Mouse (Mus musculus): ENCODE measurements around the gene Cspg4. TPM values are rescaled to one million over a fixed set of nuclear protein-coding genes. Genes with fewer than 3 reads are reported as not detected.
A peak's percentile ranks its signal among the peaks of the same experiment; 100 is the strongest.

The Cspg4 gene
- polyA plus RNA-seq, 3 experiments from 2014 or later: not detected

DNA sequence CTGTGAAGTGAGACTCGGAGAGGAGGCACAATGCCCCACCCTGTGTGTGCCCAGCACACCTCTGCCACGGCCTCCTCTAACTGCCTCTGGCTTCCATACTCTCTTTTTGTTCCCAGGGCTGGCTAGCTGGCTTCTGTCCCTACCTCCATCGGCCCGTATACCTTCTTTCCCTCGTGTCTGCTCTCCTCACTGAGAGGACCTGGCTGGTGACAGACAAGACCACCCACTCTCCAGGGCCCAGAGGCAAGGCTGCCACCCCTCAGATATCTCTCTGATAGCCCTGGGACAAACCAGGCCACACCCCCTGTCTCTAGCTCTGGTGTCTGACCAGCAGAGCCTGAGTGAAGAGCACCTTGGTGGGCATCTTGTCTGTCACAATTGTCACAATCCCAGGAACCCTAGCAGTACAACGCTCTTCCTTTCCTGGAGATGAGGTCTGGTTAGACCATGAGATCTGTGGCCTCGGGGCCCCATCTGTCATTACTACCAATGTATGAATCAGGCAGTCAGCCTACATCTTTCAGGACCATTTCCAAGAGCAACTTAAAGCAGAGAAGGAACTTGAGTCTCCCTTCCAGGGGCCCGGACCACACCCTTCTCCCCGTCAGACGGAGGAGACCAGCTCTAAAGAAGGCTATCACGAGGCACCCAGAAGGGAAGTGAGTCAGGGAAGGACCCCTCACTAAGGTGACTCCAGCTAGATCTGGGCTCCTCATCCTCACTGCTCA, 1.0 kb downstream of the Cspg4 start:
- ATAC-seq: no peak

DNA sequence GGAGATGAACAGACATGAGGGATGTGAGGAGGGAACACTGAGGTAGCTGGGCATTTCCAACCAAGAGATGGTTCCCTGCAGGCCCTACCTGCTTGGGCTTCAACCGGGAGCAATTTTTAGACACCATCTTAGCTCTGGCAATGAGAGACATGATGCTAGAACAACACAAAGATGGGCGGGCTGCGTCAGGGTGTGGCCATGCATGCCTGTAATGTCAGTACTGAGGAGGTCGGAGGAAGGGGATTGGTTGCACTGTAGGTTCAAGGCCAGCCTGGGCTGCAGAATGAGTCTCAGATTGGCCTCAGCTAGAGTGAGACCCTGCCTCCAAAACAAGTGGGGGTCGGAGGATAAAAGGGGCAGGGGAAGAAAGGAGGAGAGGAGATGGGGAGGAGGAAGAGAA, 1.6 kb downstream of the Cspg4 start:
- no peak for ATAC-seq

DNA sequence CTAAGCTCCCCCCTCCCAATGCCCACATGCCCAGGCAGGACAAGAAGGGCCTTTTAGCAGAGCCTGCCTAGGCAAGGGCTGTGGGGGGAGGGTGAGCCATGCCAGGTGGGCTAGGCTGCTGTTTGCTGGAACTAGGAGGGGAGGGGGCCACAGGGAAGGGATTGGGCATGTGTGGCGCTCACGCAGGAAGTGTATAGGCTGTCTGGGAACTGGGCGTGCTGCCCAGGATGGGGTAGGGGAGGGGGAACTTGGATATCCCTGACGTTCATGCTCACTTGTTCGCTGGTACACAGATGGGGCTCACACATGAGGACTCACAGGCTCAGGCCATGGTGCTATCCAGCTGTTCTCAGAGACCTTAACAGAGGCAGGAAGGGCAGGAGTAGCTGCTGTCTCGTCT, 3.5 kb downstream of the Cspg4 start:
- ATAC-seq: no peak

DNA sequence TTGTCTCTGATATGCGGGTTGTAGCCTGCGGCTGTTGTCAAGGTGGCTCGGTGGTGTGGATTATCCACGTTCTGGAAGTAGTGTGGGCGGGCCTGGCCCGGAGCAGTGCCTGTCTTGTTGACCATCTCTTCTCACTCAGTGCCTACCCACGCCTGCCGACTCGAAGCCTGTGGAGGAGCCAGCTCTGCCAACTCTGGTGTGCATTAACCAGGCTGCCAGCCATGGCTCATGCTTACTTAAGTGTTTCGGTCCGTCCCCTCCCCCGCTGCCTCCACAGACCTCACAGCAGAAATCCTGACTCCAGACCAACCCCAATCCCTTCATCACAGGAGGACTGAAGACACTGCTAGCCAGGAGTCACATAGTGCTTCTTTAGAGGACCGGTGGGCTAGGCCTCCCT, 4.7 kb downstream of the Cspg4 start:
- no peak for ATAC-seq

DNA sequence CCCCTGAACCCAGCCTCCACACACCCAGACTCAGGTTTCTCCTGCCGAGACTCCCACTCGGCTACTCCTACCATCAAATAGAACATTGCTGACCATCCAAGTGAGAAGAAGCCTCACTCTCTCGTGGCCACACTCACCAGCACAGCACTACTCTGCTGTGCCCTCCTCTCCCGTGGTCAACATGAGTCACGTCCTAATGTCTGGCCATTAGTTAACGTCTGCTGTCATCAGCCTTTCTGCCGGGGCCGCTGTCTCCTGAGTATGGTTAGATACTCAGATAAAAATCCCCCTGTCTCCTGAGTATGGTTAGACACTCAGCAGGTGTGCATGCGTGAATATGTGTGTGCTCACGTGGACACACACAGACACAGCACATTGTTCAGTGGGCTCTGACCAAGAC, 5.9 kb downstream of the Cspg4 start:
- ATAC-seq: no peak

DNA sequence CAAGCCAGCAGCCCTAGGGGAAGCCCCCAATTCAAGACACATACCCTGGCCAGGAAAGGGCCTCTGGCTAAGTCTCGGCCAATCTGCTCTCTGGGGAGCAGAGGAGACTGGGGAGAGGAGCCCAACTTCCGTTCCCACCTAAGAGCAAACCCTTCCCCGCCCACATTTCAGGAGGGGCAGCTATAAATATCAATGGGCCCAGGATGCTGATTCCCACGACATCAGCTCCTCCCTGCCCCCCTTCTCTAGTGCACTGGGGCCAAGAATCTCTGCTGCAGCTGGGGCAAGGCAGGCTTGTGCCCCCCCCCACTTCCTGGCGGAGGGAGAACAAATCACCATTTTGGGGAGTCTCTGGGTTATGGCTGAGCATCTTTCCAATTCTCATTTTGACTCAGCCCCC, 6.4 kb downstream of the Cspg4 start:
- no peak for ATAC-seq

DNA sequence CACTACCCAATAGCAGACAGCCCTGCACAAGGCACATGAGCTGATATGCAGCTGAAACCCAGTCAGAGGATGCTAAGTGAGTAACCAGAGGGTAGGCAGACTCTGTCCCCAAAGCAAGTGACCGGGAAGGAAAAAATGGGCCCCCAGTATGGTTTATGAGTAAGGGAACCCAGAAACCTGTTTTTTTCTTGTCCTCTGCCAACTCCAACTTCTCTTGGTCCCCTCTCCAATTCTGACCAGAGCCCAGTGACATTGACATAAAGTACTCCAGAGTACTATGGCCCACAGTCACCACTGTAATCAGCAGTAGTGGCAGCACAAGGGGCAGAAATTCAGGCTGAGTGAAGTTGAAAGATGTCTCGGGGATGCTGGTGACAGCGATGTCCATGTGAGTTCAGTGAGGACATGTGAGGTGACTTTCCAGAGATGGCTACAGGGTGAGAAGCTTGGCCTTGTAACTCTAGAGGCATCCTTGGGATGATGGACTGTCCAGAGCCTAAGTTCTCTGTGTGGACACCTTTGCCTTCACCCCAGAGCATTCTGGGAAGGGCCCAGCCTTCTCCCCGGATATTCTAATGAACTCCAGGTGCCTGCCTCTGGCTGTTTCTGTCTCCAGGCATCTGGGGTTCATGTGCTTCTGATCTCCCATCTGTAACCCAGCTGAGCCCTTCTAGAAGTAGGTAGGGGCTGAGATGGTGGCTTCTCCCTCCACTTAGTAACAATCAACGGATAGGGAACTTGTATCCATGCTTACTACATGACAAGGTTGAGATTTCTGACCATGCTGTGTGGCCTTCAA, 7.5 kb downstream of the Cspg4 start:
- ATAC-seq: no peak

DNA sequence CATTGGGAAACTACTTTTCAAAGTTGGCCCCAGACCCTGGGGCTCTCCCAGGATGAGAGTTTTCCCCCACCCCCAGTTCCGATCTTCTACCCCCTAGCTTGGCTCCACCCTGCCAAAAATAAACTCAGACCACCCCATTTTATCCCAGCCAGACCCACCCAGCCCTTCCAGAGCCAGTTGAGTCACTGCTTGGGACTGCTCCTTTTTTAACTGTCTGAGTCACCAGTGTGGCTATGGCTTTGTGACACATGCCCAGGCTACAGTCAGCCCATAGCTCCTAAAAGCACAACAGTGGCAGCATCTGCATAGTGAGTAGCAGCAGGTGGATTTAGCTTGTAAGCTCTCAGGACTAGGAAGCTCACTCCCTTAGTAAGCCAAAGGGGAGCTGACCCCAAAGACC, 8.3 kb downstream of the Cspg4 start:
- ATAC-seq: no peak

DNA sequence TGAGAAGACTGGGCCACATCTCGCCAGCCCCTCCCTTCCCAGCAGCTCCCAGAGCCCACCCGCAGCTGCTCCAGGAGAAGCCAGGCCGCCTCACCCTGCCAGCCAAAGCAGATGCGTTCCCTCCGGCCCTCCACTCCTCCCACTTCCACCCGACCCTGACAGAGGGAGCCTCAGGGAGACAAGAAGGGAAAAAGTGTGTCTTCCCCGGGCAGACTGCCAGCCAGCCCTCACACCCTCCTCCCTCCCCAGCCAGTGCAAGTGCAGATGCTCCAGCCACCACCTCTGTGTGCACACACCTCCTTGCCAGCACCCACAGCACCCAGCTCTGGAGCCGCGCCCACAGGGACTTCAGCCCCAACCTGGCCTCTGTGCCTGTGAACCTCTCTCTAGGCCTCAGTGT, 12.0 kb downstream of the Cspg4 start:
- ATAC-seq: no peak

DNA sequence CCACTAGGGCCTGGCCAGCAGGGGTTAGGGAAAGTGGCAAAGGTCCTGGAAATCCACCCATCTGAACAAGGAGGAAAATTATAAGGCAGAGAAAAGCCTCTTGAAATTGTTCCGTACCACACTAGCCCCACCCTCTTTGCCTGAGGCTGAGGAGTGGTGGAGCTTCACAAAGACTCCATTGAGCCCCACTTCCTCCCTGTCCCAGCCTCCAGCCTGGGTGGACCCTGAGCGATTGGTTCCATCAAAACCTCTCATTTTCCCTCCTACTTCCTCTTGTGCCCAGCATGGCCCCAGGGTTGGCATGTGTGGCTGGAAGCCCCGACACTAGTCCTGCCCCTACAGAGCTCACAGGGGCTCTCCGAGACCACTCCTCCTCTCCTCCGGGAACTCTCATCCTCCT, 12.5 kb downstream of the Cspg4 start:
- no peak for ATAC-seq

DNA sequence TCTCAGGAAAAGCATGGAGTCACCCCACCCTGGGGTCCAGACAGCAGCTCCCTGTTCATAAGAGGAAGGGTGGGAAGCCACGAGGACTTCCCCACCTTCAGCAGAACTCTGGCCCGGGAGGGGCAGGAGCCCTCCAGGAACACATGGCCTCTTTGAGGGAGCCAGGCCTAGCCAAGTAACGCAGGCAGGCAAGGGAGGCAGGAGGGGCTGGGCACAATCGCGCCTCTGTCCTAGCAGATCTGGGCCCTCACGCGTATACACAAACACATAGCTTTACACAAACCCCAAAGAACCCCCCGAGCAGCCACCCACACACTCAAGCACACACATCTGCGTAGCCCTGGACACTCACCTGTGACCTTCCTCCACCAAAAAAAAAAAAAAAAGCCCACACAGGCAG, 16.0 kb downstream of the Cspg4 start:
- no peak for ATAC-seq

DNA sequence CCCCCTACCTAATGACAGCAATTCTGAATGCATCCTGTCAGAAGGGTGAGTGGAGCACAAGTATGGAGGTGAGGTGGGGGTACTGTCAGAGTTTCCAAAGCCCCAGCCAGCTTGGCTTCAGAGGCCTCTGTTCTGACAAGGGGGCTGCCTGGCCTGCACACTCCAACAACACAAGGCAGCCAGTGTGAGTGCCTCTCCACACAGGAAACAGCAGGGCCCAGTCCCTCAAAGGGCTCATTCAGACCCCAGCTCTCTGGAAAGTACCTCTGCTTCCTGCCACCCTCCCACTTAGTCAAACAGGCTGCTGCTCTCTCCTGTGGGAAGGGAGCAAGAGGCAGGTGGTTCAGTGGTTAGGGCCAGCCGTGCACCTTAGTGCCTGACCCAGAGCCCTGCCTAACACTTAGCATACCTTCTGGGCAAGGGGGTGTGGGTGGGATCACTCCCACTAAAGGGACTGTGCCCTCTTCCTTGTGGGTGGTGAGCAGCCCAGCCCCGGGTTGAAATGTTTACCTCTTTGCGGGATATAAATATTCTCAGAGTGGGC, 16.8 kb downstream of the Cspg4 start:
- ATAC-seq: peak; percentile 25

DNA sequence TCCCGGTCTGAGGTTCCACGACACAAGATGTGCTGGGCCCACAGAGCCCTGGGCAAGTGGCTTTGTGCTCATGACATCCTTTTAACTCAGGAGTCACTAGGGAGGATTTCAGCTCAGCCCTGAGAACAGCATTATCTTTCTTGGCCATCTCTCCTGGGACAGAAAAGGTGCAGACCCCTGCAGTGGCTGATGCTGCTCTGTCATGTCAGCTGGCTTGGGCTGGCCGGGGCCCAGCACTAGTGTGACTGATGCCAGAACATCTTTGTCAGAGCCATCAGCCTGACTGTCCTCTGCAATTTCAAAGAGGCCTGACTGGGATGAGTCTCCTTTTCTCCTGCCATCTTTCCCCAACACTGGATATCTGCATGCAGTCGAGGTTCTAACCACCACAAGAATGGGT, 17.4 kb downstream of the Cspg4 start:
- no peak for ATAC-seq

DNA sequence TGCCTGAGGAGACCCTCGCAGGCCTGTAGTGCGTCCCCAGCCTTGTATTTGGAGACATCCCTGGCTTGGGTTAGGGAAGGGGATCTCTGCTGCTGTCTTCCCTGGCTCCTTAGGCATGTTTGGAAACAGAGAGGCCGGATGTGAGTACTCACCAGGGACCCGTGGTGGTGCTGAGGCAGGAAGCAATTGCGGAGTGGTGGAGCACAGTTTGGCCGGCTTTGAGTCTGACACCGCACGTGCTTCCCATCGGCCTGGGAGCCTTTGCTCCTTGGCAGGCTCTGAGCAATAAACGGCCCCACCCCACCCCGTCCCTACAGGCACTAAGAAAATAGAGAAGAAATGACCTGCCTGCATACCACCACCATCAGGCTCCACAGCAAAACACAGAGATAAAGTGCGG, 18.0 kb downstream of the Cspg4 start:
- no peak for ATAC-seq

DNA sequence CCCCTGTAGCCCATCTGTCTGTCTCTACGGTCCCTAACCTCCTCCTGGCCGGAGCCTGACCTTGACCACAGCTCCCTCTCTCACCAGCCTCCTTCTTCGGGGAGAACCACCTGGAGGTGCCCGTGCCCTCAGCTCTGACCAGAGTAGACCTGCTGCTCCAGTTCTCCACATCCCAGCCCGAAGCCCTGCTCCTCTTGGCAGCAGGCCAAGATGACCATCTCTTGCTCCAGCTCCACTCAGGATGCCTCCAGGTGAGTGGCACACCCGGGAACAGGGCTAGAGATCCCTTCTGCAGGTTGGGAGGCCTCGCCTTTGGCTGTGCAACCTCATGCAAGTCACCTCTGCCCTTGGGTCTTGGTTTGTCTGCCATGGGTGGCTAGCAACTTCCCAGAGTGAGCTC, 18.6 kb downstream of the Cspg4 start:
- ATAC-seq: no peak

DNA sequence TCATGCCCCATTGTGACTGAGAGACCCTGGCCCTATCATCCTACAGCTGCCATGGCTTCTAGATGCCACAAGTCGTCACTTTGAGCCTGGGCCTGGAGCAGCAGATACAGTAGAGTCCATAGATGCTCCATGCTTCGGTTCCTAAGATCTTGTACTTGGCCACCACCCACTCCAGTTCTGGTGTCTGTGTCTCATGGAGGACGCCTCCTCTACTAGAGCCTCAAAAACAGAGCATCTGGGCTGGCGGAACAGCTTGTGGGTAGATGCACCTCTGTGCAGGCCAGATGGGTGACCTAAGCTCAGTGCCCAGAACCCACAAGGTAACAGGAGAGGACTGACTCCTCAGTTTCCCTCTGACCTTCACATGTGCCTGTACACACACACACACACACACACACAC, 19.5 kb downstream of the Cspg4 start:
- no peak for ATAC-seq

DNA sequence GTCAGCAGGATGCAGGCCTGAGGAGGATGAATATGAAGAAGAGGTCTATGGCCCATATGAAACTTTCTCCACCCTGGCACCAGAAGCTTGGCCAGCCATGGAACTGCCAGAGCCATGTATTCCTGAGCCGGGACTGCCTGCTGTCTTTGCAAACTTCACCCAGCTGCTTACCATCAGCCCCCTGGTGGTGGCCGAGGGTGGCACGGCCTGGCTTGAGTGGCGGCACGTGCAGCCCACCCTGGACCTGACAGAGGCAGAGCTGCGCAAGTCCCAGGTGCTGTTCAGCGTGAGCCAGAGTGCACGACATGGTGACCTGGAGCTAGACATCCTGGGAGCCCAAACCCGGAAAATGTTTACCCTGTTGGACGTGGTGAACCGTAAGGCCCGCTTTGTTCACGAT, 21.3 kb downstream of the Cspg4 start:
- ATAC-seq: no peak

DNA sequence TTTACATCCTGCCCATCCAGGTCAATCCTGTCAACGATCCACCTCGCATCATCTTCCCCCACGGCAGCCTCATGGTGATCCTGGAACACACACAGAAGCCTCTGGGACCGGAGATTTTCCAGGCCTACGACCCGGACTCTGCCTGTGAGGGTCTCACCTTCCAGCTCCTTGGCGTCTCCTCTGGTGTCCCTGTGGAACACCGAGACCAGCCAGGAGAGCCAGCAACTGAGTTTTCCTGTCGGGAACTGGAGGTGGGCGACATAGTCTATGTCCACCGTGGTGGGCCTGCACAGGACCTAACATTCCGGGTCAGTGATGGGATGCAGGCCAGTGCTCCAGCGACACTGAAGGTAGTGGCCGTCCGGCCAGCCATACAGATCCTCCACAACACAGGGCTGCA, 21.8 kb downstream of the Cspg4 start:
- no peak for ATAC-seq

DNA sequence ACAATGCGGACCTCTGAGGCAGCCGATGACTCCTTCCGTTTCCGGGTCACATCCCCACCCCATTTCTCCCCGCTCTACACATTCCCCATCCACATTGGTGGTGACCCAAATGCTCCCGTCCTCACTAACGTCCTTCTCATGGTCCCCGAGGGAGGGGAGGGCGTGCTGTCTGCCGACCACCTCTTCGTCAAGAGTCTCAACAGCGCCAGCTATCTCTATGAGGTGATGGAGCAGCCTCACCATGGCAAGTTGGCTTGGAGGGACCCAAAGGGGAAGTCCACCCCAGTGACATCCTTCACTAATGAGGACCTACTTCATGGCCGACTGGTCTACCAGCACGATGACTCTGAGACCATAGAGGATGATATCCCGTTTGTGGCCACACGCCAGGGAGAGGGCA, 22.7 kb downstream of the Cspg4 start:
- no peak for ATAC-seq

DNA sequence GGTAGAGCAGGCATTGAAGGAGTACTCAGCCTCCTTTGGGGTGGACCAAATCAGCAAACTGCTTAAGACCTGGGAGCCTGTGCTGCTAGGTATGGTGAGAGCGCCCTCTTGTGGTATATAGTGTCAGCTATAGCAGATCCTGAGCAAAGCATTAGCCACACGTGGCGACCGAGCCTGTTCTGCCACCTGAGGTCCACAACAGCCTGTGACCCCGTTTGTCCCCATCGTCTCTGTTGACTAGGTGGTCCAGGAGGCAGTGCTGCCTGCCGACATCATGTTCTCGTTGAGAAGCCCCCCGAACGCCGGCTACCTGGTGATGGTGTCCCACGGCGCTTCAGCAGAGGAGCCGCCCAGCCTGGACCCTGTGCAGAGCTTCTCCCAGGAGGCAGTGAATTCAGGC, 25.0 kb downstream of the Cspg4 start:
- ATAC-seq: no peak

DNA sequence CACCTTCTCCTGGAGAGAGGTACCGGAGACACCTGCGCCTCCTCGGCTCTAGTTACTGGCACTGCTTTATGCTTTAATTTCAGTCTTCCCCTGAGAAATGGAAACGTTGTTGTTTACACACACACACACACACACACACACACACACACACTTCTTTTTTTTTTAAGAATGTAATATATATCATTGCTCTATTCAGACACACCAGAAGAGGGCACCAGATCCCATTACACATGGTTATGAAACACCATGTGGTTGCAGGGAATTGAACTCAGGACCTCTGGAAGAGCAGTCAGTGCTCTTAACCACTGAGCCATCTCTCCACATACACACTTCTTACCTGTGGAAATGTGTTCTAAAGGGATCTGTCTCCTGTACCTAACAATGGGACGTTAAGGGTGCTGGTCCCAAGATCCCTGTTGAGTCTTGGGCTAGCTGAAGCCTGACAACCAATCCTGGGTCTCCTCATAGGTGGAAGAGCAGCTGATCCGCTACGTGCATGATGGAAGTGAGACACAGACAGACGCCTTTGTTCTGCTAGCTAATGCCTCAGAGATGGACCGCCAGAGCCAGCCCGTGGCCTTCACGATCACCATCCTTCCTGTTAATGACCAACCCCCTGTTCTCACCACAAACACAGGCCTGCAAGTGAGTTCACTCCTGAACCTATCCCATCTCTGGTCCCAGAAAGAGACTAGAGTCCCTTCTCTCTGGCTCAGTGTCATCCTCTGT, 25.9 kb downstream of the Cspg4 start:
- no peak for ATAC-seq

DNA sequence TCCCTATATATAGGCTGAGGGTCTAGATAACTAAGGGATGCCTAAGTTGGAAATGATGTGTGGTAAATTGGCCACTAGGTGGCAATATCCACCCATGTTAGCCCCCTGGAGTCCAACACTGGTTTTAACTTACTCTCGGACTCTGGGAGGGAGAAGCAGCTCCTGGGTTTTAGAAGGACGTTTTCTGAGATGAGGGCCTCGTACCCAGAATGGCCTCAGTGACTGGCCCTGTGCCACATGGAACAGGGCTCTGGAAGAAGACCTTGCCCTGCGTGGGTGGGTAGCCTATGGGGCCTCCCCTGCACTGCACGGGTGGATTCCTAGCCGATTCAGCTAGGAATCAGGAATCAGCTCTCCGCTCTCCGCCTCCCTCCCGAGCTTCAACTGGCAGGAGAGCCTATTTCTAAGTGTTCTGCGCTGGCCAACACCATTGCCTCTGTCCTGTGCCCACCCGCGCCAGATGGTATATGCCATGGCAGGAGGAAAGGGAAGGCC, 26.7 kb downstream of the Cspg4 start:
- no peak for ATAC-seq

DNA sequence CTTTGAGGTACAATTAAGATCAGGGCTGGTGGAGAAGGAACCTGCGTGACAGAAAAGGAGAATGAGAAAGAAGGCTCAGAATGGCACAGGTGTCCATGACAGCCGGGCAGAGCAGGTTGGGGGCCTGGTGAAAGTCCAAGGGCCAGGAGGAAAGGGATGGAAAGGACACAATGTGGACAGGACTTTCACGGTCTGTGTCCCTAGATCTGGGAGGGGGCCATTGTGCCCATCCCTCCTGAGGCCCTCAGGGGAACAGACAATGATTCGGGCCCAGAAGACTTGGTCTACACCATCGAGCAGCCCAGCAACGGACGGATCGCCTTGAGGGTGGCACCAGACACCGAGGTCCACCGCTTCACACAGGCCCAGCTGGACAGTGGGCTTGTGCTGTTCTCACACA, 27.3 kb downstream of the Cspg4 start:
- no peak for ATAC-seq

All from inflammation-experienced regulatory T-cells, adult 6 months (primary cell).